In genomic region chr14:50929951-50930350, GRCm38 (mm10) we compare ENCODE assay signal across 8 mouse cellular contexts. TPM values are rescaled to one million over a fixed set of nuclear protein-coding genes. Genes with fewer than 3 reads are reported as not detected.
DNase-seq lines count a peak whose midpoint lies in the region; ATAC-seq lines count a peak whose summit lies in the region.

No protein-coding gene starts in this region.

- peak overlapping the region; percentile 98 for H3K4me3 ChIP-seq in embryonic facial prominence, embryonic 13.5 days
- peak overlapping the region; percentile 87 for H3K4me3 ChIP-seq in intestine, embryonic 14.5 days (ENCODE audit: low read depth, low read length)
- peak overlapping the region; percentile 98 for H3K4me3 ChIP-seq in midbrain, embryonic 14.5 days (replicated peaks; ENCODE audit: low read depth, low read length)

- peak overlapping the region; percentile 98 for H3K9ac ChIP-seq in embryonic facial prominence, embryonic 13.5 days
- peak overlapping the region; percentile 97 for H3K9ac ChIP-seq in intestine, embryonic 14.5 days (ENCODE audit: low read length)
- H3K9ac ChIP-seq in midbrain, embryonic 14.5 days (replicated peaks; ENCODE audit: low read length), result peak overlapping the region; percentile 97

- H3K36me3 ChIP-seq in embryonic facial prominence, embryonic 13.5 days, result peaks cover 36% of the 10 kb centered on the region
- H3K36me3 ChIP-seq in intestine, embryonic 14.5 days (ENCODE audit: control insufficient read depth, insufficient read depth, low read length), result peaks cover 37% of the 10 kb centered on the region
- H3K36me3 ChIP-seq in midbrain, embryonic 14.5 days (ENCODE audit: control insufficient read depth, insufficient read depth, low read length), result peaks cover 34% of the 10 kb centered on the region

- peak; percentile 10 for DNase-seq in kidney, postnatal 14 days
- no peak for DNase-seq in kidney, postnatal 36 days
- no peak for DNase-seq in intestine, embryonic 14.5 days (ENCODE audit: low spot score)
- no peak for DNase-seq in midbrain, embryonic 14.5 days
- DNase-seq in thymus, postnatal 10 days (ENCODE audit: low spot score in 2 of 2), result no peak
- no peak for DNase-seq in cerebellum, adult 9-10 months
- no peak for DNase-seq in layer of hippocampus, adult 9-11 months

- no peaks in the 10 kb centered on the region for H3K27me3 ChIP-seq in embryonic facial prominence, embryonic 13.5 days
- H3K27me3 ChIP-seq in intestine, embryonic 14.5 days (replicated peaks; ENCODE audit: control insufficient read depth, insufficient read depth, low read length), result no peaks in the 10 kb centered on the region
- H3K27me3 ChIP-seq in midbrain, embryonic 14.5 days (ENCODE audit: control insufficient read depth, insufficient read depth, low read length), result no peaks in the 10 kb centered on the region

- H3K4me2 ChIP-seq in embryonic facial prominence, embryonic 13.5 days, result peak overlapping the region; percentile 85
- H3K4me2 ChIP-seq in intestine, embryonic 14.5 days (ENCODE audit: low read length), result peak overlapping the region; percentile 74
- H3K4me2 ChIP-seq in midbrain, embryonic 14.5 days (ENCODE audit: low read length), result peak overlapping the region; percentile 89

- ATAC-seq in embryonic facial prominence, embryonic 13.5 days (ENCODE audit: insufficient number of reproducible peaks, insufficient read depth, low FRiP score, low TSS enrichment, low read depth), result no peak
- ATAC-seq in intestine, embryonic 14.5 days (replicated peaks; ENCODE audit: low FRiP score, low TSS enrichment, low read depth), result no peak
- no peak for ATAC-seq in midbrain, embryonic 14.5 days (ENCODE audit: low FRiP score, low TSS enrichment)

- H3K9me3 ChIP-seq in embryonic facial prominence, embryonic 13.5 days, result no peaks in the 10 kb centered on the region
- no peaks in the 10 kb centered on the region for H3K9me3 ChIP-seq in intestine, embryonic 14.5 days (ENCODE audit: control insufficient read depth, low read length)
- H3K9me3 ChIP-seq in midbrain, embryonic 14.5 days (ENCODE audit: control insufficient read depth, low read length), result no peaks in the 10 kb centered on the region

- peak overlapping the region; percentile 85 for H3K27ac ChIP-seq in embryonic facial prominence, embryonic 13.5 days
- peak overlapping the region; percentile 82 for H3K27ac ChIP-seq in intestine, embryonic 14.5 days (ENCODE audit: low read depth)
- peak overlapping the region; percentile 87 for H3K27ac ChIP-seq in midbrain, embryonic 14.5 days (replicated peaks; ENCODE audit: low read depth, low read length)

- 17% methylated on average over 10 of the region's 10 CpGs for WGBS in embryonic facial prominence, embryonic 13.5 days
- 12% methylated on average over 10 of the region's 10 CpGs for WGBS in intestine, embryonic 14.5 days
- 20% methylated on average over 10 of the region's 10 CpGs for WGBS in midbrain, embryonic 14.5 days

- peaks cover 30% of the 10 kb centered on the region for H3K4me1 ChIP-seq in embryonic facial prominence, embryonic 13.5 days
- H3K4me1 ChIP-seq in intestine, embryonic 14.5 days (replicated peaks; ENCODE audit: control insufficient read depth, insufficient read depth, low read length), result peaks cover 10% of the 10 kb centered on the region
- peaks cover 23% of the 10 kb centered on the region for H3K4me1 ChIP-seq in midbrain, embryonic 14.5 days (ENCODE audit: control insufficient read depth, insufficient read depth, low read length)

RNA-seq across cellular contexts. Expression of gene Pip4p1, which starts 0.7 kb away (rescaled TPM):
- polyA plus RNA-seq in embryonic facial prominence, embryonic 13.5 days (2015; fragmentation: Nextera tagmentation; extraction: Ambion mirVana), result 55.6 and 56.9 TPM in 2 replicates
- 55.8 and 56.9 TPM in 2 replicates for polyA plus RNA-seq in intestine, embryonic 14.5 days (2014; fragmentation: Nextera tagmentation; extraction: Ambion mirVana)
- polyA plus RNA-seq in midbrain, embryonic 14.5 days (2014; fragmentation: Nextera tagmentation; extraction: Ambion mirVana), result 90.3 and 119 TPM in 2 replicates

RNA-seq across cellular contexts. Expression of gene Pnp, which starts 0.9 kb away (rescaled TPM):
- 49.3 and 49.7 TPM in 2 replicates for polyA plus RNA-seq in embryonic facial prominence, embryonic 13.5 days (2015; fragmentation: Nextera tagmentation; extraction: Ambion mirVana)
- 75.2 TPM in 2 replicates for polyA plus RNA-seq in intestine, embryonic 14.5 days (2014; fragmentation: Nextera tagmentation; extraction: Ambion mirVana)
- 15.7 and 24.6 TPM in 2 replicates for polyA plus RNA-seq in midbrain, embryonic 14.5 days (2014; fragmentation: Nextera tagmentation; extraction: Ambion mirVana)

RNA-seq across cellular contexts. Expression of gene Apex1, which starts 5.2 kb away (rescaled TPM):
- 263 and 305 TPM in 2 replicates for polyA plus RNA-seq in embryonic facial prominence, embryonic 13.5 days (2015; fragmentation: Nextera tagmentation; extraction: Ambion mirVana)
- polyA plus RNA-seq in intestine, embryonic 14.5 days (2014; fragmentation: Nextera tagmentation; extraction: Ambion mirVana), result 291 and 302 TPM in 2 replicates
- polyA plus RNA-seq in midbrain, embryonic 14.5 days (2014; fragmentation: Nextera tagmentation; extraction: Ambion mirVana), result 223 and 227 TPM in 2 replicates

RNA-seq across cellular contexts. Expression of gene Osgep, which starts 5.3 kb away (rescaled TPM):
- 182 and 189 TPM in 2 replicates for polyA plus RNA-seq in embryonic facial prominence, embryonic 13.5 days (2015; fragmentation: Nextera tagmentation; extraction: Ambion mirVana)
- polyA plus RNA-seq in intestine, embryonic 14.5 days (2014; fragmentation: Nextera tagmentation; extraction: Ambion mirVana), result 140 and 169 TPM in 2 replicates
- 110 and 116 TPM in 2 replicates for polyA plus RNA-seq in midbrain, embryonic 14.5 days (2014; fragmentation: Nextera tagmentation; extraction: Ambion mirVana)

RNA-seq across cellular contexts. Expression of gene Gm49342, which starts 14.4 kb away (rescaled TPM):
- polyA plus RNA-seq in embryonic facial prominence, embryonic 13.5 days (2015; fragmentation: Nextera tagmentation; extraction: Ambion mirVana), result 3.1 TPM in 1 of 2 replicates, not detected in the other
- not detected in 2 replicates for polyA plus RNA-seq in intestine, embryonic 14.5 days (2014; fragmentation: Nextera tagmentation; extraction: Ambion mirVana)
- polyA plus RNA-seq in midbrain, embryonic 14.5 days (2014; fragmentation: Nextera tagmentation; extraction: Ambion mirVana), result 0.95 TPM in 1 of 2 replicates, not detected in the other
